Mouse (Mus musculus): Measurements from ENCODE around the gene Rps12-ps3.

Gene Rps12-ps3

GRCm38 (mm10) chr19:59321990-59322389 is at the start of gene Rps12-ps3:
Gene Rps12-ps3, plus strand, starts transcription at chr19:59322290.
- DNase-seq (ENCODE audit: low read depth, low spot score): no peak

DNA sequence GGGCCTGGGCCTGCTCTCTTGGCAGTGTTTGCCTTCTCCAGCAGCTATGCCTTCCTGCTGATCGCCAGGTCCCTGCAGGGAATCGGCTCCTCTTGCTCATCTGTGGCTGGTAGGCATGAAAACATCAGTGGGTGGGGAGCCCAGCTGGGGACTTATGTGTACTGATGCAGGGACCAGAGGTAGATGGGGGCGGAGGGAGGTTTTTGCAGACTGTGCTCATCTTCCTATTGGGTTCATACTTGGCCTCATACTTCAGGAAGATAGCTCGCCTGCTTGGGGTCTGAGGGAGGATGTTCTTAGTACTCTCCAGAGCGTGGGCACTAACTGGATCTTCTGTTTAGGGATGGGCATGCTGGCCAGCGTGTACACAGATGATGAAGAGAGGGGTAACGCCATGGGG is 48.9 kb upstream of the Rps12-ps3 start:
- no peak for DNase-seq (ENCODE audit: low read depth, low spot score)

DNA sequence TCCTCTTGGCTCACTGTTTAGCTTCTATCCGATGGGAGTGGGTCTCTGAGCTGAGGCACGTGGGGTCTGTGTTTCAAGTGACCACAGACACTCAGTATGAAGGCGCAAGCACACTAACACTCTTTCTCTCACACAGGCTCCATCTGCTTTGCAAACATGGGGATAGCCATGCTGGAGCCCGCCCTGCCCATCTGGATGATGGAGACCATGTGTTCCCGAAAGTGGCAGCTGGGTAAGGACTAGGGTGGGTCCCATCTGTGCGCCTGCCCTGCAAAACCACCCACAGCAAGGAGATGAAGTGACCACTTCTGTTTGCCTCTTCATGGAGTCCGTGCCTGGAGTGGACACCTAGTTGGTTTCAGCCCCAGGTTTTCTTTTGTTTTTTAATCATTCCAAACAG is 45.7 kb upstream of the Rps12-ps3 start:
- no peak for DNase-seq (ENCODE audit: low read depth, low spot score)

DNA sequence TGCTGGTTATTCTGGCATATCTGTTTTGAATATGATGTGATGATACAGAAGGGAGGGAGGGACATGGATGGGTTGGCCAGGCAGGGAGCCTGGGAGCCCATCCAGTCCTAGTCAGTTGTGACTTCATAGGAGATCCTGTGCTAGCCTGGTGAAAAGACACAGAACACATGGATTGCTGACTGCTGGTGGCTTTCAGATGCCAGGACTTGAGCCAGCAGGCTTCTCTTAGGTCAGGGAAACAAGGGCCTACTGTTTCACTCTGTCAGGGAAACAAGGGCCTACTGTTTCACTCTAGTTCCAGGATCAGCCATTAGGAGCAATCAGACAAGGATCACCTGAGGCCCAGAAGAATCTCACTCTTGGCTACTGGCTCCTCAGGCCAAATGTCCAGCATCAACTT is 41.2 kb upstream of the Rps12-ps3 start:
- DNase-seq (ENCODE audit: low read depth, low spot score): no peak

GRCm38 (mm10) chr19:59282001-59282400 is 40.1 kb upstream of the Rps12-ps3 start:
- no peak for DNase-seq (ENCODE audit: low read depth, low spot score)

GRCm38 (mm10) chr19:59289042-59289441 is 33.0 kb upstream of the Rps12-ps3 start:
- no peak for DNase-seq (ENCODE audit: low read depth, low spot score)

DNA sequence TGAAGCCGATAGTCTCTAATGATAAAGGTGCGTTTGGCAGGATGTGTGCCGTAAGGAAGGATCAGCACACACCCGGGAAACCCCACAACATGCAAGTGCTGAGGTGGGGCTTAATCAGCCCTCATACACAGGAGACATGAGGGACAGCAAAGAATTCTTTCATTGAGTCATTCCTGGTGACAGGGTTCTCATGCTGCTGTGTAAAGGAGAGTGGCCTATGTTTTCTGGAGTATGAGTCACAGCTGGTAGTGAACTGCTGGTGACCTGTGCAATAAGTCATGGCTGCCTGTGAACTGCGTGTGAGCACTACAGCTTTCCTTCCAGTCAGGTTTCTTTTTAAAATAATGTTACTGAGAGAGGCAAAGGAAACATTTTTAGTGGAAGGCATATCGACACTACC is 32.3 kb upstream of the Rps12-ps3 start:
- DNase-seq (ENCODE audit: low read depth, low spot score): no peak

GRCm38 (mm10) chr19:59292183-59292839 is 29.8 kb upstream of the Rps12-ps3 start:
- no peak for DNase-seq (ENCODE audit: low read depth, low spot score)

- peak; percentile 10 for DNase-seq (ENCODE audit: low read depth, low spot score)
These were observed 6.8 kb upstream of the Rps12-ps3 start for GRCm38 (mm10) chr19:59315308-59315707.

DNA sequence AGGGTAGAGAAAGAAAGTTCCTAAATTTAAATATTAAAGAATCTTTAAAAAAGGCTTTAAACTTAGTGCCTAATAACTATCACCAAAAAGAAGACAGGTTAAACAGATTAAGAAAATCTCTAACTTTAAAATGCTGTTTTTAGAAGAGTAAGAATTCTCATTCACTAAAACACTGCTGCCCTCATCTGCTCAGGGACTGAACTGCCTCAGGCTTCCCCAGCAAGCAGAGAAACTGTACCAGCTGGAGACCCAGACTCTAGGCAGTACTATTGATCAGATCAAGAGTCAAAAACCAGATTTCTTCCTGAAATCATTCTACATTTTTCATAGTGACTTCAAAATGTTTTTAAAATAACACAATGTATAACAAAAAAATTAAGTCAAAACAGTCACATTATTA is 5.5 kb upstream of the Rps12-ps3 start:
- peak; percentile 43 for DNase-seq (ENCODE audit: low read depth, low spot score)

GRCm38 (mm10) chr19:59330816-59331225 is 8.7 kb downstream of the Rps12-ps3 start:
- no peak for DNase-seq (ENCODE audit: low read depth, low spot score)

- DNase-seq (ENCODE audit: low read depth, low spot score): no peak
These were observed 14.6 kb downstream of the Rps12-ps3 start for GRCm38 (mm10) chr19:59336655-59337054.

GRCm38 (mm10) chr19:59337872-59338681 is 16.0 kb downstream of the Rps12-ps3 start:
- DNase-seq (ENCODE audit: low read depth, low spot score): no peak

DNA sequence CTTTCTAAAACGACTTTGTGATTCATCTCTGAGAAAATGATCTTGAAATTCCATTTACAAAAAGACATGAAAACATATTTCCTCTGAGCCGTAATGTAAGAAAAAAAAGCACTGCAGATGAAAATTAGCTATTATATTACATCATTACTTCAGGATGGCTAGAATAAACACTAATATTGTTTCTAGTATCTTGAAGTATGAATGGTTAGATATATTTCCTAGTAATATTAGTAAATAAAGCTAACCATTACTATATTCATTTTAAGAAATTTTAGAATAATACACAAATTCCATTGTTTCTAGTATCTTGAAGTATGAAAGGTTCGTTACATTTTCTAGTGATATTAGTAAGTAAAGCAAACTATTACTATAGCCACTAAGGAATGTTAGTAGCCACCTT is 17.8 kb downstream of the Rps12-ps3 start:
- DNase-seq (ENCODE audit: low read depth, low spot score): no peak

DNA sequence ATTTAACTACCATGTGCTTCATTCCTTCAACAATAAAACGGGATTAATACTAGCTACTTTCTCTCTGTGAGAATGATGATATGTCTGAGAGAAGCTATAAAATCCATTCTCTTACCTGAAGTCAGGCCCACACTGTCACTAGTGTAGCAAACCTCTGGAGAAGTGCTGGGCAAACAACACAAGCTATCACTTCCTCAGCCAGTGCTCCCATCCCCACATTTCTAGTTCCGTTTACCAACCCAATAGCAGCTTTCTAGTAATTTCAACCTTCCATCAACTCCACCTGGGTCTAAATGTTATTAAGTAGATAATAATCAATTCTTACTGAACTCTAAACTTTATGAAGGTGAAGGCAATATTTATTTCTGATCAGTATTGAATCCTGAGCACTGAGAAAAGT is 20.9 kb downstream of the Rps12-ps3 start:
- peak; percentile 31 for DNase-seq (ENCODE audit: low read depth, low spot score)

DNA sequence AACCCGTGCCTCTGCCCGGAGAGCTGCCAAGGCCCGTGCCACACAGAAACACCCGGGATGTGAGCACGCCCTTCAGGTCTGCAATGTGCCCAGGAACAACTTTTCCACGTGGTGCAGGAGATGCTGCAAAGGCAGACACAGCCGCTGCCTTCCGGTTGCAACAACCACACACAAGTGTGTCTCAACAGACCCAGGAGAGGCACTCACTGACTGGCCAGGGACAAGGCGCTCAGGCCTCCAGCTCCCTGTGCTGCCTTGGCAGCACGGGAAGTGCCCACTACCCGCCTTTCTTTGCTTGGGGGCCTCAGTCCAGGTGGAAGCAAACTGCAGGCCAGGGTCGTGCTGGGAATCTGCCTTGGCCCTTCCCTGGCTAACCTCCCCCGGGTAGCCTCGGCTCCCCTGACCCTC is 22.2 kb downstream of the Rps12-ps3 start:
- DNase-seq (ENCODE audit: low read depth, low spot score): peak; percentile 62

DNA sequence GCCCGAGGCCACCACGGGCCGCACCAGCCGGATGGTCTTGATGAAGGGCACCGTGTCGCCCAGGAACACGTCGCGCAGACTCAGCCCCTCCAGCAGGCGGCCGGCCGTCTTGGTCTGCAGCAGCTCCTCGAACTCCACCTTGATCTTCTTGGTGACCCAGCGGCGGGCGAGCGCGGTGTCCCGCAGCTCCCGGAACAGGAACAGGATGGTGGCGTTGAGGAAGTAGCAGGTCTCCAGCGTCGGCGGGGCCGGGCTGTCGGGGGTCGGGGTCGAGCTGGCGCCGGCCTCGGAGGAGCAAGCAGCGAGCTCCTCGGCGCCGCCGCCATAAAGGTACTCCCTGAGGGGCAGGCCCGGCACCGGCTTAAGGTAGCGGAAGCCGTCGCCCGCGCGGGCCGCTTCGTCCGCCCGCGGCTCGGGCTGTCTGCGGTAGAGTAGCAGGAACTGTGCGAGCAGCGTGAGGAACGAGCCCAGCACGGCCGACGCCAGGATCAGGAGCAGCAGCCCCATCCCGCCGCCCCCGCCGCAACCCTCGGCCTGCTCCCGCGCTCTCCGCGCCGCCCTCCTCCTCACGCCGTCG is 23.1 kb downstream of the Rps12-ps3 start:
- DNase-seq (ENCODE audit: low read depth, low spot score): peak; percentile 76

GRCm38 (mm10) chr19:59345658-59346283 is 23.7 kb downstream of the Rps12-ps3 start, which contains the start of gene Pdzd8:
Gene Pdzd8, minus strand, starts transcription at chr19:59345780.
- peak; percentile 90 for DNase-seq (ENCODE audit: low read depth, low spot score)

- DNase-seq (ENCODE audit: low read depth, low spot score): no peak
These were observed 24.2 kb downstream of the Rps12-ps3 start for GRCm38 (mm10) chr19:59346325-59346724.

GRCm38 (mm10) chr19:59349329-59349960 is 27.4 kb downstream of the Rps12-ps3 start:
- DNase-seq (ENCODE audit: low read depth, low spot score): no peak

- no peak for DNase-seq (ENCODE audit: low read depth, low spot score)
These were observed 28.3 kb downstream of the Rps12-ps3 start for GRCm38 (mm10) chr19:59350273-59350903.

Data from A20 (cell line).